Mouse (Mus musculus) forebrain, embryonic 12.5 days (tissue): ENCODE results near the gene Podxl2. TPM values are rescaled to one million over a fixed set of nuclear protein-coding genes. Genes with fewer than 3 reads are reported as not detected.

Experiments used
- ATAC-seq: fragments of 200-750 bp; cut with Nextera tagmentation; 2 replicates; pipeline ENCODE4 v1.8.0; 2017; ENCODE audit warnings: moderate TSS enrichment; ENCODE audit not compliant: low FRiP score
- H3K27ac ChIP-seq: fragments of 300-500 bp; sonication (generic); 2 replicates; pipeline ENCODE4 v1.5.1; 2016; ENCODE audit warnings: mild to moderate bottlenecking
- H3K27me3 ChIP-seq: fragments of 300-500 bp; sonication (generic); 2 replicates; pipeline ENCODE4 v1.6.1; 2016; ENCODE audit warnings: mild to moderate bottlenecking
- H3K36me3 ChIP-seq: fragments of 300-500 bp; sonication (generic); replicated peaks from 2 replicates; pipeline ENCODE4 v1.6.1; 2016; ENCODE audit warnings: mild to moderate bottlenecking
- H3K4me1 ChIP-seq: fragments of 300-500 bp; sonication (generic); 2 replicates; pipeline ENCODE4 v1.6.1; 2016
- H3K4me2 ChIP-seq: fragments of 300-500 bp; sonication (generic); 2 replicates; pipeline ENCODE4 v1.6.1; 2016; ENCODE audit warnings: mild to moderate bottlenecking, moderate library complexity
- H3K4me3 ChIP-seq: fragments of 300-500 bp; sonication (generic); replicated peaks from 2 replicates; pipeline ENCODE4 v1.5.1; 2016; ENCODE audit warnings: mild to moderate bottlenecking
- H3K9ac ChIP-seq: fragments of 300-500 bp; sonication (generic); 2 replicates; pipeline ENCODE4 v1.6.1; 2016; ENCODE audit warnings: mild to moderate bottlenecking
- H3K9me3 ChIP-seq: fragments of 300-500 bp; sonication (generic); 2 replicates; pipeline ENCODE4 v1.6.1; 2016
- WGBS: fragments of 180-500 bp; shearing (Covaris S2); methylation state at CpG from one replicate; pipeline ENCODE4 v1.1.7; 2016; 5-methylcytosine and 5-hydroxymethylcytosine counted together
- polyA plus RNA-seq: library from polyadenylated mRNA; unstranded; fragments of >200 nt; fragmentation: Nextera tagmentation; extraction: Ambion mirVana; gene quantifications from 2 replicates; pipeline ENCODE4 v1.2.1, GENCODE M21; 2016

The Podxl2 gene
- polyA plus RNA-seq, 1 experiment from 2014 or later = 258 TPM

DNA sequence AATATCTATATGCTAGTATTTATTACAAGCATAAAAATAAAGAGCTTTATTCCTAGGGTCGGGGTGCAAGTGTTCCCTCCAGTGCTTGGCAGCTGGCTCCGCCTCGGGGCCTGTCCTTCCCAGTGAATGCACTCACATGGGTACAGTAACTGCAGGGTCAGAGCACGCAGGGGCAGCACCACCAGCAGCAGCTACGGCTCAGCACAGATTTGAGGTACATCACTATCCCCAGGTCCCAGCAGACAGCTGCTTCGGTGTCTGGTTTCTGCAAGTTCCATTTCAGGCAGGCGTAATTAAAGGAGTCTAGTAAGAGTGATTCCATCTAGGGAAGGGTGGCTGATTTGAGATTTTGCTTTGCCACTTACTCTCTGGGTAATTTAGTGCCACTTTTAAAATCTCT is 16.5 kb downstream of the Podxl2 start:
- H3K36me3 ChIP-seq = peaks cover 65% of the 10 kb centered on the region
- H3K27me3 ChIP-seq = no peaks in the 10 kb centered on the region
- WGBS = 74% methylated on average over 7 of the region's 7 CpGs

DNA sequence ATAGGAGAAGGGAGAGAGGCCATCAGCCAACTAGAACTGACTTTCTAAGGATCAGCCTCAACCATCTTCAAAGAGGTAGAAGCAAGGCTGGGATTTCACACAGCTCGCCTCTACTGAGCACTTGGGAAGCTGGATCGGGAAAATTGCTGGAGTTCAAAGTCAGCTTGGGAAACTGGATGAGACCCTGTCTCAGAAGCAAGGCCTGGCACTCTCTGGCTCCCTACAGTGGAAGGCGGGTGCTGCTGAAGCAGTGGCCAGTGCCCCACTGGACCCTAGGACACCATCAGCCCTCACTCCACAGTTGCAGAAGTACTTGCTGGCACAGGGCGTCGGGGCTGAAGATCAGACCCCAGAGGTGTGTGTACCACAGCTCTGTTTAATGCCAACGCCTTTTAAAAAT is 17.0 kb downstream of the Podxl2 start:
- Histone ChIP-seq H3K27ac (no peak overlapping the region), H3K9ac (no peak overlapping the region), H3K36me3 (peaks cover 63% of the 10 kb centered on the region), H3K9me3 (no peaks in the 10 kb centered on the region), H3K4me1 (no peaks in the 10 kb centered on the region), H3K4me2 (no peak overlapping the region), H3K4me3 (no peak overlapping the region), H3K27me3 (no peaks in the 10 kb centered on the region)
- WGBS = 84% methylated on average over 6 of the region's 6 CpGs
- ATAC-seq = no peak

More for the DNA sequence above, 16.5 kb downstream of the Podxl2 start:
- no peak for ATAC-seq
- Histone ChIP-seq H3K9me3 (no peaks in the 10 kb centered on the region), H3K27ac (no peak overlapping the region), H3K4me2 (no peak overlapping the region), H3K4me1 (no peaks in the 10 kb centered on the region), H3K4me3 (no peak overlapping the region), H3K9ac (no peak overlapping the region)

DNA sequence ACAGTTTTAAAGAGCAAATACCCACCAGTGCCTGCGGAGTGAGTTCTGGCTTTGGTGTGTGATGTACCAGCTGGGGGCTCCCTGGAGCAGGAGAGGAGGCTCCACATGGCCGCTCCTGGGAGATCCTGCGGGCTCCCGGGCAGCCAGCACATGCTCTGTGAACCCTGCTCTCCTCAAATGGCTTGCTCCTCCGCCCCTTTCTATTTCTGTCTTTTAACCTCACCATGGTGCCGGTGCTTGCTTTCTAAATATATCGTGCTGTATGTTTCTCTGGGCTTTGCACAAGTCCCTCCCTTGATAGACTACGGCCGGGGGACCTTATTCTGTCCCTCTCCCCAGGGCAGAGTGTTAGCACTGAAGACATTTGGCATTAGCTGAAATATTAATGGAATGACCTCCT is 17.6 kb downstream of the Podxl2 start:
- no peak for ATAC-seq
- WGBS = 52% methylated on average over 9 of the region's 9 CpGs
- Histone ChIP-seq H3K27me3 (no peaks in the 10 kb centered on the region), H3K4me2 (no peak overlapping the region), H3K4me3 (no peak overlapping the region), H3K4me1 (no peaks in the 10 kb centered on the region), H3K9me3 (no peaks in the 10 kb centered on the region), H3K27ac (no peak overlapping the region), H3K36me3 (peaks cover 62% of the 10 kb centered on the region), H3K9ac (no peak overlapping the region)

DNA sequence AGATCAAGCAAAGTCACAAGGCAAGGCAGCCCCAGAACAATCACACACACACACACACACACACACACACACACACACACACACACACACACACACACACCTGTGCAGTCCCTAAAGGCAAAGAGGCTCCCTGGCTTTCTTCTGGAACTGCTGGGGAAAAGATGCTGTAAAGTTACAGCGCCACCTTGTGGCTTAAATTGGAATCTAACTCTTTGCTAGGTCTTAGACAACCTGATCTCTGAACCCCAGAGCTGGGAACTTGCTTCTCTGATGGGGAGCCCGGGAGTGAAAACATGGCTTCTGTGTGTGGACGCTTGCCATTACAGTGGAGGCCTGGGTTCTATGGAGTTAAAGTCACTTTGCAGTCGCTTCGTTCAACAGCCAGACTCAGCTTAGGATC is 19.2 kb downstream of the Podxl2 start:
- no peak overlapping the region for H3K4me3 ChIP-seq
- H3K27me3 ChIP-seq = no peaks in the 10 kb centered on the region
- no peaks in the 10 kb centered on the region for H3K4me1 ChIP-seq
- no peak overlapping the region for H3K4me2 ChIP-seq
- H3K9ac ChIP-seq = no peak overlapping the region
- ATAC-seq = peak; percentile 33; the same call in 1 of the 2 replicates
- no peaks in the 10 kb centered on the region for H3K9me3 ChIP-seq
- H3K27ac ChIP-seq = no peak overlapping the region
- H3K36me3 ChIP-seq = peaks cover 57% of the 10 kb centered on the region
- WGBS = 17% methylated on average over 5 of the region's 5 CpGs

DNA sequence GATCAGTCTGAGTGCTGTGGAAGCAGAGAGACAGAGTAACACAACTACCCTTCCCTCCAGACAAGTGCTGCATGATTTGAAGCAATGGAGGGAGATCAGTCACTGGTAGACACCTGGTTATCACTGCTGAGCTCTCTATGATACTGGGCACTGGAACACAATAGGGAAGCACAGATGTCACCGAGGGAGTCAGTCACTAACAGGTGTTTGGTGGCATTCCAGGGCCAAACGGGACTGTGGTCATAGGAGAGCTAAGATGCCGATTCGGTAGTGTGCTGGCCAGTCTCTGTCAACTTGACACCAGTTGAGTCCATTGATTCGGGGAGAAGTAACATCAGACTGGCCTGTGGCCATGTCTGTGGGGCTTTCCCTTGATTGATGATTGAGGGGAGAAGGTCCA is 20.3 kb downstream of the Podxl2 start:
- H3K9me3 ChIP-seq = no peaks in the 10 kb centered on the region
- no peak overlapping the region for H3K27ac ChIP-seq
- ATAC-seq = no peak
- 86% methylated on average over 5 of the region's 5 CpGs for WGBS
- no peak overlapping the region for H3K4me3 ChIP-seq
- no peak overlapping the region for H3K9ac ChIP-seq
- H3K4me2 ChIP-seq = no peak overlapping the region
- H3K36me3 ChIP-seq = peaks cover 48% of the 10 kb centered on the region
- H3K4me1 ChIP-seq = no peaks in the 10 kb centered on the region
- no peaks in the 10 kb centered on the region for H3K27me3 ChIP-seq

DNA sequence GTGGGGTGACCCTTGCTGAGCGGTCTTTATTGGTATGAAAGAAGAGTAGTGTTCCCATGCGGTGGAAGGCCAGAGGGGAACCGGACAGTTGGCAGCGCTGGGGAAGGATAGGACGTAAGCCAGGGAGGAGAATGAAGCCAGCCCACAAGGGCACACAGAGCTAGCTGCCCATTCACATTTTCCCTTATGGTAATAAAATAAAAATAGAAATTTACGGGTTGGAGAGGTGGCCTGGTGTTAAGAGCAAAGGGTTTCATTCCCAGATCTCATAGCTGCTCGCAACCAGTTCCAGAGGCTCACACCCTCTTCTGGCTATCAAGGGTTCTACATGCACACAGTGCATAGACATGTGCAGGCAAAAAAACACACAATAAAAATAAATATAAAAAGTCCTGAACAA is 24.8 kb downstream of the Podxl2 start:
- peaks cover 63% of the 10 kb centered on the region for H3K36me3 ChIP-seq
- no peak overlapping the region for H3K27ac ChIP-seq
- no peak for ATAC-seq
- H3K27me3 ChIP-seq = no peaks in the 10 kb centered on the region
- no peak overlapping the region for H3K9ac ChIP-seq
- no peak overlapping the region for H3K4me2 ChIP-seq
- no peak overlapping the region for H3K4me3 ChIP-seq
- 88% methylated on average over 7 of the region's 7 CpGs for WGBS
- H3K9me3 ChIP-seq = no peaks in the 10 kb centered on the region
- H3K4me1 ChIP-seq = no peaks in the 10 kb centered on the region

DNA sequence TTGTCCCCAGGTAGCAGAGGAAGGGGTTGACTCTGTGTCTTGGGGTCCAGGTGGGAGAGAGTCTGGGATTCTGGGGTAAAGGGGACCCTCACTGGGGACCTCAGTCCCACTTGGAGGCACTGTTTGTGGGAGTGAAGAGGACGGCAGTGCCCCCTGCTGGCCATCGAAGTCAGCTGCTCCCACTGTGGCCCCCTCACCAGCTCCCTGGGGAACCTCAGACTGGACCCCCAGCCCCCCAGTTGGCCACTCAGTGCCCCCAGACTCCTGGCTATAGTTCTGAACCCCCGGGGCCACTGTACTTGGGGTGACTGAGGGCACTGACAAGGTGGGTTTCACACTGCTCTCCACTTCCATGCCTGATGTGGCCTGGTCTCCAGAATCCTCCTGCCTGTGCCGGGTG is 25.6 kb downstream of the Podxl2 start:
- WGBS = 48% methylated on average over 4 of the region's 4 CpGs
- Histone ChIP-seq H3K9me3 (no peaks in the 10 kb centered on the region), H3K4me2 (no peak overlapping the region), H3K9ac (no peak overlapping the region), H3K36me3 (peaks cover 58% of the 10 kb centered on the region), H3K4me1 (no peaks in the 10 kb centered on the region), H3K4me3 (no peak overlapping the region), H3K27ac (no peak overlapping the region), H3K27me3 (no peaks in the 10 kb centered on the region)
- ATAC-seq = no peak

DNA sequence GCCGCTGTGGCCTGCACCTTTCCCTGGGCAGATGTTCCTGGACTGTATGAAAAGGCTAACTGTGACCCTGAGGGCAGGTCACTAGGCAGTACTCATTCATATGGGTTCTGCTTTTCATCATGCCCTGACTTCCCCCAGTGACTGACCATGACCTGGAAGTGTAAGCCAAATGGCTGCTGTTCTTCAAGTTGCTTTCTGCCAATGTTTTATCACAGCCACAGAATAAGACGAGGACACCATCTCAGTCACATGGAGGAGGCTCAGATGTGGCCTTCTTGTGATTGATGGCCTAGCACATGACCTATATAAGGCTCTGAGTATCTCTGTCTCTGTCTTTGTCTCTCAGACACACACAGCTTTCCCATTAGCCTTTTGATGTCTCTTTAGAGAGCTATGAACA is 27.3 kb downstream of the Podxl2 start:
- H3K27me3 ChIP-seq = 0 out of 2 replicates have a peak, but pooled peaks cover 3% of the 10 kb centered on the region
- no peaks in the 10 kb centered on the region for H3K9me3 ChIP-seq
- 72% methylated on average over 2 of the region's 2 CpGs for WGBS
- no peak overlapping the region for H3K27ac ChIP-seq
- no peak for ATAC-seq
- no peak overlapping the region for H3K9ac ChIP-seq
- no peak overlapping the region for H3K4me2 ChIP-seq
- H3K36me3 ChIP-seq = peaks cover 52% of the 10 kb centered on the region
- no peak overlapping the region for H3K4me3 ChIP-seq
- peaks cover 10% of the 10 kb centered on the region for H3K4me1 ChIP-seq

DNA sequence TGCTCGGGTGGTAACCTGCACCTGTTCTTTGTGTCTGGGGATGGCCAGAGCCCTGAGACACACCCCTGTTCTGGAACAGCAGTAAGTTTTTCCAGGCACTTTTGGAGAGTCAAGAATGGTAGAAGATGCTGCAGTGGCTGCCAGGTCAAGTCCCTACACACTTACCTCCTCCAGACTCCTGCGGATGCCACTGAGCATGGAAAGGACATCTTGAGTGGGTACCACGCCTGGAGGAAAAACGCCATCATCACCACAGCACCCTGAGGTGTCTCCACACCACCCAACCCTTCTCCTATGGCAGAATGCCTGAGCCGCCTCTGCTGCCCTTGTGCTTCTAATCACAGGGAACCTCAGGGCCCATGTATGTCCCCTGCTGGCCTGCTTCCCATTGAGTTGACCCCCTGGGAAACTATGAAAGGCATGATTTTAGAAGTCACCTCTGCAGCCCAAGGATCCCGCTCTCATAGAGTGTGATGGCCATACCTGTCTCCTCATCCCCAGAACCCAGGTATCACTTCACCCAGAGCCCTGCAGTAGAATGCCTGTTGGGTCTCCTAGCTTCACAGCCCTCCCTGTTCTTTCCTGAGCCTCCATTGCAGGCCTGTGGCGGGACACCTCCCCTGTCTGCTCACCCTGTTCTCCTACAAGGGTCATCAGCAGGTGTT is 29.8 kb downstream of the Podxl2 start:
- H3K27me3 ChIP-seq = 0 out of 2 replicates have a peak, but pooled peaks cover 3% of the 10 kb centered on the region
- no peak overlapping the region for H3K27ac ChIP-seq
- H3K4me1 ChIP-seq = peaks cover 23% of the 10 kb centered on the region
- H3K4me2 ChIP-seq = no peak overlapping the region
- H3K9me3 ChIP-seq = no peaks in the 10 kb centered on the region
- no peak overlapping the region for H3K9ac ChIP-seq
- H3K36me3 ChIP-seq = peaks cover 39% of the 10 kb centered on the region
- no peak for ATAC-seq
- 77% methylated on average over 7 of the region's 7 CpGs for WGBS
- no peak overlapping the region for H3K4me3 ChIP-seq

DNA sequence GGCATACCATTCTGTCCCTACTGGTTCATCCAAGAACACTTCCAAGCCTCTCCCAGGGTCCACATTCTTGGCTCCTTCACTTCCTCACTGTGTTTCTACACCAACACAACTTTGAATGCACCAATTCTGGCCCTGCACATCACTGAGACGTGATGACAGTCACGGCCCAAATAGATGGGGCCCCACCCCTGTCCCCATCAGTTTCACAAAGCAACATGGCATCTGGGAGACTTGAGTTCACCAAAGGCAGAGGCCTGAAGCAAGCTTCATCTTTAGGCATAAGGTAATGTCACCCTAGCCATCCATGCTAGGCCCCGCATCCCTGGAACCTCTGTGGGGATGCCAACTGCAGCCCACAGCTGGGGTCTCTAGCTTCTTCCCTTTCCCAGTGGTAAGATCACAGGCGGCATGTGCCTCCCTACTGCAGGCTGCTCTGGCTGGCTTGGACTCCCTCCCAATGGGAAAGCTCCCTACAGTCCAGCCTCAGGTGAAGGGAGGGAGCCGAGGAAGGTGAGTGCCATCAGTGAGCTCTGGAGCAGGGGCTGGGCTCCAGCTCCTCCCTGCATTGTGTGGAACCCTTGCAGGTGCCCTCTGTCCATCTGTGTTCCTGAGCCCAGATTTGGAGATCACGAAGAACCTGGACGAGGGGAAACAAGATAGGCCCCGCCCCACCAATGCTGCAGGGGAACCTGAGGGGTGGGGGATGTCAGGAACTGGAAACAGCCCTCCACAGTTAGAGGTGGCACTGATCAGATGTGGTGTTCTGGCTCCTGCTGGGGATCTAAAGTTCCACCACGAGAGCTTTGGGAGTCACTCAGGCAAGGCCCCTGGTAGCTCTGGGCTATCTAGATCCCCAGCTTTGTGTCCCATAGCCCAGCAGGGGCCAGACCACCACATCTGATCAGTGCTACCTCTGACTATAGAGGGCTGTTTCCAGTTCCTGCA is 30.8 kb downstream of the Podxl2 start:
- peaks cover 33% of the 10 kb centered on the region for H3K36me3 ChIP-seq
- 75% methylated on average over 9 of the region's 9 CpGs for WGBS
- H3K27me3 ChIP-seq = 0 out of 2 replicates have a peak, but pooled peaks cover 3% of the 10 kb centered on the region
- peaks cover 23% of the 10 kb centered on the region for H3K4me1 ChIP-seq
- H3K9ac ChIP-seq = no peak overlapping the region
- no peak overlapping the region for H3K27ac ChIP-seq
- ATAC-seq = no peak
- H3K4me3 ChIP-seq = no peak overlapping the region
- H3K9me3 ChIP-seq = no peaks in the 10 kb centered on the region
- no peak overlapping the region for H3K4me2 ChIP-seq

DNA sequence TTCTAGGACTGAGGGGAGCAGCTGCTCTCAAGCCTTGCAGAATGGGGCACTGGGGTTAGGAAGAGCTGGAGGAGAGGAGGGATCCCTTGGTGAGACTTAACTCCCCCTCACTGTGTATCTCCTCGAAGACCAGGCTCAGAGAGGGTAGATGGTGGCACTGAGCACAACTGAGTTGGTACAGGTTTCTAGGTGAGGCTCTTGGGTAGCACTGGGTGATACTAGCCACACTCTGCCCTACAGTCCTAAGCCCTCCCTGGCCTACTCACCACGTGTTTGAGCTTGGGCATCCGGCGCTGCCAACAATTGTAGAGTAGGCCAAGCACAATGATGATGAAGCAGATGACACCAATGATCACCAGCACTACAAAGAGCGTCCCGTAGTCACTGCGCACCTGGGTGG is 31.6 kb downstream of the Podxl2 start:
- Histone ChIP-seq H3K27me3 (0 out of 2 replicates have a peak, but pooled peaks cover 3% of the 10 kb centered on the region), H3K27ac (peak overlapping the region; percentile 87; the same call in 1 of the 2 replicates)
- ATAC-seq = no peak

DNA sequence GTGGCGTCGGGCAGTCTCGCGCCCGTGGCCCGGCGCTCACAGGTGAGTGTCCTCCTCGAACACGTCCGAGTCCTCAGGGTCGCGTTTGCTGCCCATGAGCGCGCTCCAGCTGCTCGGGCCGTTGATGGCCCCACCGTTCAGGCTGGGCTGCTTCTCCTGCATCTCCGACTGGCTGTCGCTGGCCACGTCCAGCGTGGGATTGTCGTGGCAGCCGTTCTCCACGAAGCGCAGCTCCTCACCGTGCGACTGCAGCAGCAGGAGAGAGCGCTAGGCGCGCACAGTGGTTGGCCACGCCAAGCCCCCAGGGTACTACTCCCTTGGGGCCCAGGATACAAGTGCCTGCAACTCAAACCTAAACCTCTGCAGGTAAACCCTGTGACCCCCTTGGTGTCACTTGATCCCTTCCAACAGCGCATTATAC is 32.1 kb downstream of the Podxl2 start:
- H3K36me3 ChIP-seq = peaks cover 32% of the 10 kb centered on the region

More for the DNA sequence above, 31.6 kb downstream of the Podxl2 start:
- Histone ChIP-seq H3K4me3 (peak overlapping the region; percentile 69), H3K9ac (peak overlapping the region; percentile 82), H3K9me3 (no peaks in the 10 kb centered on the region), H3K4me2 (peak overlapping the region; percentile 86), H3K36me3 (peaks cover 32% of the 10 kb centered on the region), H3K4me1 (peaks cover 23% of the 10 kb centered on the region)
- whole genome bisulfite sequencing = 68% methylated on average over 7 of the region's 7 CpGs

More for the DNA sequence above, 32.1 kb downstream of the Podxl2 start:
- under 1% methylated on average over 32 of the region's 32 CpGs for WGBS
- Histone ChIP-seq H3K27me3 (0 out of 2 replicates have a peak, but pooled peaks cover 3% of the 10 kb centered on the region), H3K4me3 (peak overlapping the region; percentile 69), H3K27ac (peak overlapping the region; percentile 87), H3K9ac (peak overlapping the region; percentile 82), H3K4me1 (peaks cover 23% of the 10 kb centered on the region), H3K4me2 (peak overlapping the region; percentile 86), H3K9me3 (no peaks in the 10 kb centered on the region)
- ATAC-seq = no peak; the same call in 1 of the 2 replicates
